Mouse (Mus musculus) megakaryocyte, embryonic 14.5 days (primary cell): ENCODE data around the gene Aox3.

ENCODE experiments used
- FLI1 ChIP-seq: IDR thresholded peaks from 2 replicates; pipeline ENCODE4 v1.6.1; 2012; ENCODE audit warnings: low read length, inconsistent platforms, mixed read lengths
- GATA1 ChIP-seq: IDR thresholded peaks from 3 replicates; pipeline ENCODE4 v1.6.1; 2012; ENCODE audit warnings: mixed read lengths, low read length, inconsistent platforms, borderline replicate concordance

DNA sequence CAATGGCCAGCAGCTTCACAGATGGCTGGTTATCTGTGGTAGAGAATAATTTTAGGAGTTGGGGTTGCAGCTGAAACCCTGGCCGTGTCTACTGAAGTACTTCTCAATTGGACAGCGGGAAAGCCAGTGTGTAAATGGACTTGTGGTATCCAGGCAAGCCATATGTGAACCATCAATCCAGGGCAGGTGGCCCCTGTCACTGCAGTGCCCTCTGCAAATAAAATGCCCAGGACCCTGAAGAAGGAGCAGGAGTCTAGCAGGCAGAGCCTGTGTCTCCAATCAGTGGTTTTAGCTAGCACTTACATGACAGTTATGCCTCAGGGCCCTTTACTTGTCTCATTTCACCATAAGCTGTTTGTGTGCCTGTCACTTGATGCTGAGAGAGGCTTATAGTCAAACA, 40.5 kb upstream of the Aox3 start:
- no peak for TF ChIP-seq GATA1
- TF ChIP-seq FLI1 = no peak
